Mouse (Mus musculus): ENCODE measurements around the gene 1700016H13Rik. TPM values are rescaled to one million over a fixed set of nuclear protein-coding genes. Genes with fewer than 3 reads are reported as not detected.

The 1700016H13Rik gene
- polyA plus RNA-seq (2012; rRNA removed) = not detected in 2 replicates

- TF ChIP-seq POLR2A (IDR thresholded peaks at IDR 0.05; ENCODE audit: borderline replicate concordance, insufficient read depth, low read length) (no peak), CTCF (IDR thresholded peaks at IDR 0.05; ENCODE audit: borderline replicate concordance, insufficient read depth, low read depth, low read length) (peak; percentile 51; the same call in 1 of the 2 replicates)
- Histone ChIP-seq H3K4me1 (ENCODE audit: control insufficient read depth, insufficient read depth, low read length) (no peaks in the 10 kb centered on the region), H3K27ac (ENCODE audit: insufficient read depth, low read length) (no peak within 1 kb of the TSS), H3K4me3 (replicated peaks; ENCODE audit: insufficient read depth, low read depth, low read length) (peak within 1 kb of the TSS; percentile 23), H3K27me3 (ENCODE audit: control insufficient read depth, insufficient read depth, low read length) (no peaks in the 10 kb centered on the region)
- 3% methylated on average over 47 of the region's 56 CpGs for WGBS
- peak; percentile 44 to 60 for DNase-seq
Observed at GRCm38 (mm10) chr5:103655346-103656118, at the start of gene 1700016H13Rik. 1700016H13Rik (minus strand) TSS chr5:103656010.

GRCm38 (mm10) chr5:103705331-103705730 is 49.5 kb upstream of the 1700016H13Rik start:
- 98% methylated on average over 4 of the region's 4 CpGs for WGBS
- no peaks in the 10 kb centered on the region; the same call in 1 of the 2 replicates for H3K4me1 ChIP-seq (ENCODE audit: control insufficient read depth, insufficient read depth, low read length)
- TF ChIP-seq CTCF (IDR thresholded peaks at IDR 0.05; ENCODE audit: borderline replicate concordance, insufficient read depth, low read depth, low read length) = no peak
- TF ChIP-seq POLR2A (IDR thresholded peaks at IDR 0.05; ENCODE audit: borderline replicate concordance, insufficient read depth, low read length) = no peak
- no peak overlapping the region for H3K27ac ChIP-seq (ENCODE audit: insufficient read depth, low read length)
- H3K27me3 ChIP-seq (ENCODE audit: control insufficient read depth, insufficient read depth, low read length) = no peaks in the 10 kb centered on the region
- H3K4me3 ChIP-seq (replicated peaks; ENCODE audit: insufficient read depth, low read depth, low read length) = no peak overlapping the region
- DNase-seq = no peak

GRCm38 (mm10) chr5:103702527-103702926 is 46.7 kb upstream of the 1700016H13Rik start:
- Histone ChIP-seq H3K27me3 (ENCODE audit: control insufficient read depth, insufficient read depth, low read length) (no peaks in the 10 kb centered on the region), H3K27ac (ENCODE audit: insufficient read depth, low read length) (no peak overlapping the region), H3K4me1 (ENCODE audit: control insufficient read depth, insufficient read depth, low read length) (no peaks in the 10 kb centered on the region; the same call in 1 of the 2 replicates), H3K4me3 (replicated peaks; ENCODE audit: insufficient read depth, low read depth, low read length) (no peak overlapping the region)
- TF ChIP-seq CTCF (IDR thresholded peaks at IDR 0.05; ENCODE audit: borderline replicate concordance, insufficient read depth, low read depth, low read length) = no peak
- TF ChIP-seq POLR2A (IDR thresholded peaks at IDR 0.05; ENCODE audit: borderline replicate concordance, insufficient read depth, low read length) = no peak
- DNase-seq = no peak
- WGBS = 72% methylated on average over 6 of the region's 6 CpGs

- Histone ChIP-seq H3K4me3 (replicated peaks; ENCODE audit: insufficient read depth, low read depth, low read length) (no peak overlapping the region), H3K27me3 (ENCODE audit: control insufficient read depth, insufficient read depth, low read length) (no peaks in the 10 kb centered on the region), H3K27ac (ENCODE audit: insufficient read depth, low read length) (no peak overlapping the region), H3K4me1 (ENCODE audit: control insufficient read depth, insufficient read depth, low read length) (no peaks in the 10 kb centered on the region; the same call in 1 of the 2 replicates)
- WGBS = 73% methylated on average over 3 of the region's 3 CpGs
- no peak for DNase-seq
- no peak for TF ChIP-seq CTCF (IDR thresholded peaks at IDR 0.05; ENCODE audit: borderline replicate concordance, insufficient read depth, low read depth, low read length)
- no peak for TF ChIP-seq POLR2A (IDR thresholded peaks at IDR 0.05; ENCODE audit: borderline replicate concordance, insufficient read depth, low read length)
Observed at GRCm38 (mm10) chr5:103701466-103701865, 45.7 kb upstream of the 1700016H13Rik start.

- no peaks in the 10 kb centered on the region for H3K4me1 ChIP-seq (ENCODE audit: control insufficient read depth, insufficient read depth, low read length)
- no peak for TF ChIP-seq POLR2A (IDR thresholded peaks at IDR 0.05; ENCODE audit: borderline replicate concordance, insufficient read depth, low read length)
- no peak for TF ChIP-seq CTCF (IDR thresholded peaks at IDR 0.05; ENCODE audit: borderline replicate concordance, insufficient read depth, low read depth, low read length)
- 78% methylated on average over 2 of the region's 2 CpGs for WGBS
- H3K27ac ChIP-seq (ENCODE audit: insufficient read depth, low read length) = no peak overlapping the region
- H3K4me3 ChIP-seq (replicated peaks; ENCODE audit: insufficient read depth, low read depth, low read length) = no peak overlapping the region
- DNase-seq = no peak
- no peaks in the 10 kb centered on the region for H3K27me3 ChIP-seq (ENCODE audit: control insufficient read depth, insufficient read depth, low read length)
Observed at GRCm38 (mm10) chr5:103700661-103701060, 44.9 kb upstream of the 1700016H13Rik start.

- TF ChIP-seq CTCF (IDR thresholded peaks at IDR 0.05; ENCODE audit: borderline replicate concordance, insufficient read depth, low read depth, low read length) (no peak), POLR2A (IDR thresholded peaks at IDR 0.05; ENCODE audit: borderline replicate concordance, insufficient read depth, low read length) (no peak)
- H3K27ac ChIP-seq (ENCODE audit: insufficient read depth, low read length) = no peak overlapping the region
- H3K27me3 ChIP-seq (ENCODE audit: control insufficient read depth, insufficient read depth, low read length) = no peaks in the 10 kb centered on the region
- no peaks in the 10 kb centered on the region for H3K4me1 ChIP-seq (ENCODE audit: control insufficient read depth, insufficient read depth, low read length)
- no peak for DNase-seq
- 32% methylated on average over 4 of the region's 4 CpGs for WGBS
- no peak overlapping the region for H3K4me3 ChIP-seq (replicated peaks; ENCODE audit: insufficient read depth, low read depth, low read length)
Observed at GRCm38 (mm10) chr5:103699537-103699936, 43.7 kb upstream of the 1700016H13Rik start.

GRCm38 (mm10) chr5:103698577-103698976 is 42.8 kb upstream of the 1700016H13Rik start:
- DNase-seq = no peak
- WGBS = 86% methylated on average over 4 of the region's 4 CpGs
- H3K27me3 ChIP-seq (ENCODE audit: control insufficient read depth, insufficient read depth, low read length) = no peaks in the 10 kb centered on the region

More at GRCm38 (mm10) chr5:103698577-103698976, 42.8 kb upstream of the 1700016H13Rik start:
- no peak overlapping the region for H3K27ac ChIP-seq (ENCODE audit: insufficient read depth, low read length)
- no peak overlapping the region for H3K4me3 ChIP-seq (replicated peaks; ENCODE audit: insufficient read depth, low read depth, low read length)
- no peaks in the 10 kb centered on the region for H3K4me1 ChIP-seq (ENCODE audit: control insufficient read depth, insufficient read depth, low read length)
- TF ChIP-seq POLR2A (IDR thresholded peaks at IDR 0.05; ENCODE audit: borderline replicate concordance, insufficient read depth, low read length) (no peak), CTCF (IDR thresholded peaks at IDR 0.05; ENCODE audit: borderline replicate concordance, insufficient read depth, low read depth, low read length) (no peak)
